Mouse (Mus musculus): ENCODE data around the gene Asna1.

DNA sequence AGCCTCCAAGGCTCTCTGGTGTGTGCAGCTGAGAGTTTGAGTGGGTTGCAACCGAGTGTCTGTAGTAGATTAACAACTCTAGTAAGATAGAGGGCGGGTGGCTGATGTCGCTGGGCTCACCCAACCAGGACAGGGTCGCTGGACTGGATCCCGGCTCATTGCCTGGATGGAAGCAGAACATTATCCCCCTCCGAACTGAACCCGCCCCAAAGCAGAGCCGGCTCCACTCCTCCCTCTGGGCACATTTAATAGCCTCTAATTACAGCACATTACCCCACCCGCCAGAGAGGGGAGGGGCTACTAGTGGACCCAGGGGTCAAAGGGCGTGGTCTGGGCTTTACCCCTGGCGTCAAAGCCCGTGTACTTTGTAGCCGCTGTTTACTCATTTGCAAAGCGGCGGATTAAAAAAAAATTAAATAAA is 35.8 kb downstream of the Asna1 start:
- TF ChIP-seq GATA1 (IDR thresholded peaks at IDR 0.05; ENCODE audit: low read length), result no peak
- TF ChIP-seq TAL1 (IDR thresholded peaks at IDR 0.05; ENCODE audit: low read length), result peak; percentile 37; the same call in 2 of the 3 replicates
